8 mouse cellular contexts compared by ENCODE assay signal in the genomic region with DNA sequence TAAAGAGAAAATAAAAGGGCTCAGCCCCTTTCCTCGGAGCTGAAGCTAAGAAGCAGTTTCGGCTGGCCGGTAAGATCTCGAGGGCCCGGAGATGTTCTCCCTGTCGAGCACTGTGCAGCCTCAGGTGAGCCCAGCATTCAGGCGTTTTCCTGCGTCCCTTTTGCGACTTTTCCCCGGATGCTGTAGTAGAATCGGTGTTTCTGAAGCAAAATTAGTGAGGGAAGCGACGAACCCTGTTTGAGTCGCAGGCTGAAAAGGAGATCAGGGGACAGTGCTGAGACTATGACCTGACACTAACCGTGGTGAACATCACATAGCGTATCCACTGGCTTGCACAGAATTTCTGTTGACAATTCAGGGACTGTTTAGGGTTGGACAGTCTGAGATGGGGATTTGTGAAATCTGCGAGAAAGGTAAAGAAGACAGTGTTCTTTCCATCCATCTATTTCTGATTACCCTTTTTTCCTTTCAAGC. TPM values are rescaled to one million over a fixed set of nuclear protein-coding genes. Genes with fewer than 3 reads are reported as not detected.
A peak's percentile ranks its signal among the peaks of the same experiment; 100 is the strongest.
DNase-seq lines count a peak whose midpoint lies in the region; ATAC-seq and TF ChIP-seq lines count a peak whose summit lies in the region.

No protein-coding gene starts in this region.

- intact Hi-C loops in left cerebral cortex, postnatal 14 days (cut with DNase I): no loop called here

- TF ChIP-seq POLR2A in liver, adult 2 months (IDR thresholded peaks at IDR 0.05; ENCODE audit: extremely low read depth, insufficient read depth, low read length): no peak
- TF ChIP-seq POLR2A in embryonic fibroblast, embryonic 13.5 days (IDR thresholded peaks at IDR 0.05; ENCODE audit: low read depth, low read length): 0 out of 2 replicates have a peak, but pooled peaks have one; percentile 6

- H3K4me3 ChIP-seq in liver, adult 2 months (ENCODE audit: insufficient read depth, low read depth, low read length): peak overlapping the region; percentile 84
- H3K4me3 ChIP-seq in embryonic fibroblast, embryonic 13.5 days (ENCODE audit: insufficient read depth, low read length): peak overlapping the region; percentile 98
- H3K4me3 ChIP-seq in limb, embryonic 11.5 days (ENCODE audit: low read depth, low read length): peak overlapping the region; percentile 81
- peak overlapping the region; percentile 83 for H3K4me3 ChIP-seq in neural tube, embryonic 15.5 days (replicated peaks)

- peak overlapping the region; percentile 43 for H3K4me2 ChIP-seq in limb, embryonic 11.5 days (ENCODE audit: low read depth, severe bottlenecking)
- H3K4me2 ChIP-seq in neural tube, embryonic 15.5 days: peak overlapping the region; percentile 83

- DNase-seq in liver, adult 2 months (ENCODE audit: extremely low read depth, low read depth, low spot score): no peak
- no peak for DNase-seq in liver
- DNase-seq in limb, embryonic 11.5 days (ENCODE audit: low spot score): no peak
- no peak for DNase-seq in adrenal gland, adult (ENCODE audit: inconsistent age in 2 of 2, low spot score in 1 of 2)
- DNase-seq in urinary bladder, postnatal 14 days (ENCODE audit: low spot score): no peak
- DNase-seq in left cerebral cortex, postnatal 14 days (ENCODE audit: low spot score in 2 of 2): no peak

- peaks cover 7% of the 10 kb centered on the region; the same call in 1 of the 2 replicates for H3K79me2 ChIP-seq in liver, adult 2 months (ENCODE audit: control insufficient read depth, insufficient read depth, low read length)

- H3K9me3 ChIP-seq in limb, embryonic 11.5 days (ENCODE audit: control insufficient read depth, low read length): no peaks in the 10 kb centered on the region
- H3K9me3 ChIP-seq in neural tube, embryonic 15.5 days (replicated peaks): no peaks in the 10 kb centered on the region

- H3K27me3 ChIP-seq in liver, adult 2 months (ENCODE audit: control insufficient read depth, insufficient read depth, low read length): no peaks in the 10 kb centered on the region
- H3K27me3 ChIP-seq in limb, embryonic 11.5 days (ENCODE audit: control insufficient read depth, insufficient read depth, low read length): no peaks in the 10 kb centered on the region
- H3K27me3 ChIP-seq in neural tube, embryonic 15.5 days (replicated peaks): no peaks in the 10 kb centered on the region

- H3K4me1 ChIP-seq in liver, adult 2 months (ENCODE audit: control insufficient read depth, insufficient read depth, low read length): peaks cover 6% of the 10 kb centered on the region
- peaks cover 2% of the 10 kb centered on the region; the same call in 1 of the 2 replicates for H3K4me1 ChIP-seq in embryonic fibroblast, embryonic 13.5 days (ENCODE audit: control insufficient read depth, insufficient read depth, low read length)
- peaks cover 6% of the 10 kb centered on the region; the same call in 1 of the 2 replicates for H3K4me1 ChIP-seq in limb, embryonic 11.5 days (ENCODE audit: control insufficient read depth, insufficient read depth, low read length)
- peaks cover 29% of the 10 kb centered on the region for H3K4me1 ChIP-seq in neural tube, embryonic 15.5 days

- H3K36me3 ChIP-seq in liver, adult 2 months (ENCODE audit: control insufficient read depth, insufficient read depth, low read length): peaks cover 3% of the 10 kb centered on the region; the same call in 1 of the 2 replicates
- peaks cover 5% of the 10 kb centered on the region; the same call in 1 of the 2 replicates for H3K36me3 ChIP-seq in limb, embryonic 11.5 days (ENCODE audit: control insufficient read depth, insufficient read depth, low read length)
- H3K36me3 ChIP-seq in neural tube, embryonic 15.5 days: peaks cover 3% of the 10 kb centered on the region; the same call in 1 of the 2 replicates

- WGBS in liver, adult 2 months: under 1% methylated on average over 17 of the region's 17 CpGs
- under 1% methylated on average over 17 of the region's 17 CpGs for WGBS in limb, embryonic 11.5 days
- under 1% methylated on average over 17 of the region's 17 CpGs for WGBS in neural tube, embryonic 15.5 days

- peak overlapping the region; percentile 82 for H3K9ac ChIP-seq in liver, adult 2 months (ENCODE audit: low read depth, low read length)
- peak overlapping the region; percentile 72 for H3K9ac ChIP-seq in limb, embryonic 11.5 days (ENCODE audit: low read length)
- peak overlapping the region; percentile 77 for H3K9ac ChIP-seq in neural tube, embryonic 15.5 days (replicated peaks)

- peak; percentile 31 for ATAC-seq in limb, embryonic 11.5 days (ENCODE audit: insufficient number of reproducible peaks, low FRiP score, low TSS enrichment, low read depth)
- peak; percentile 29 for ATAC-seq in neural tube, embryonic 15.5 days (ENCODE audit: low FRiP score)

- TF ChIP-seq CTCF in liver, adult 2 months (IDR thresholded peaks at IDR 0.05; ENCODE audit: low read depth, low read length): no peak
- TF ChIP-seq CTCF in embryonic fibroblast, embryonic 13.5 days (IDR thresholded peaks at IDR 0.05; ENCODE audit: borderline replicate concordance, insufficient read depth, low read length): no peak

- H3K27ac ChIP-seq in liver, adult 2 months (replicated peaks; ENCODE audit: insufficient read depth, low read depth, low read length): peak overlapping the region; percentile 69
- peak overlapping the region; percentile 81 for H3K27ac ChIP-seq in embryonic fibroblast, embryonic 13.5 days (ENCODE audit: insufficient read depth, low read length)
- peak overlapping the region; percentile 95 for H3K27ac ChIP-seq in limb, embryonic 11.5 days (replicated peaks; ENCODE audit: low read depth, low read length)
- H3K27ac ChIP-seq in neural tube, embryonic 15.5 days (replicated peaks): peak overlapping the region; percentile 100

RNA-seq across cellular contexts. Expression of gene Yme1l1, which starts 0.5 kb away (rescaled TPM):
- total RNA-seq in liver, adult 2 months (2014; rRNA removed): 71.4 and 90.2 TPM in 2 replicates
- polyA plus RNA-seq in liver, adult 2 months (2012; rRNA removed): 4.1 and 6.2 TPM in 2 replicates
- 94.2 and 102 TPM in 2 replicates for polyA plus RNA-seq in embryonic fibroblast, embryonic 13.5 days (2011; ENCODE audit: insufficient read length, low read depth, missing spikeins)
- polyA plus RNA-seq in limb, embryonic 11.5 days (2014; fragmentation: Nextera tagmentation; extraction: Ambion mirVana): 92.1 and 96.2 TPM in 2 replicates
- polyA plus RNA-seq in neural tube, embryonic 15.5 days (2015; fragmentation: Nextera tagmentation; extraction: Ambion mirVana): 55.7 and 60.8 TPM in 2 replicates
- 10 to 100 TPM; 89.5 to 94.1 TPM for total RNA-seq in left cerebral cortex, postnatal 14 days (2021)

RNA-seq across cellular contexts. Expression of gene Mastl, which starts 0.8 kb away (rescaled TPM):
- total RNA-seq in liver, adult 2 months (2014; rRNA removed): 0.28 and 0.60 TPM in 2 replicates
- 0.07 and 0.09 TPM in 2 replicates for polyA plus RNA-seq in liver, adult 2 months (2012; rRNA removed)
- polyA plus RNA-seq in embryonic fibroblast, embryonic 13.5 days (2011; ENCODE audit: insufficient read length, low read depth, missing spikeins): 17.4 and 20.5 TPM in 2 replicates
- 13.0 and 15.6 TPM in 2 replicates for polyA plus RNA-seq in limb, embryonic 11.5 days (2014; fragmentation: Nextera tagmentation; extraction: Ambion mirVana)
- polyA plus RNA-seq in neural tube, embryonic 15.5 days (2015; fragmentation: Nextera tagmentation; extraction: Ambion mirVana): 1.8 and 3.2 TPM in 2 replicates
- total RNA-seq in left cerebral cortex, postnatal 14 days (2021): 1 to 10 TPM; 1.3 to 1.6 TPM

RNA-seq across cellular contexts. Expression of gene 4931423N10Rik, which starts 50.6 kb away (rescaled TPM):
- total RNA-seq in liver, adult 2 months (2014; rRNA removed): not detected in 2 replicates
- polyA plus RNA-seq in liver, adult 2 months (2012; rRNA removed): not detected in 2 replicates
- polyA plus RNA-seq in embryonic fibroblast, embryonic 13.5 days (2011; ENCODE audit: insufficient read length, low read depth, missing spikeins): not detected in 2 replicates
- not detected in 2 replicates for polyA plus RNA-seq in limb, embryonic 11.5 days (2014; fragmentation: Nextera tagmentation; extraction: Ambion mirVana)
- 0.10 TPM in 1 of 2 replicates, not detected in the other for polyA plus RNA-seq in neural tube, embryonic 15.5 days (2015; fragmentation: Nextera tagmentation; extraction: Ambion mirVana)
- total RNA-seq in left cerebral cortex, postnatal 14 days (2021): under 1 TPM in 1 of 2 experiments, not detected in 1; 0.32 TPM
